Mouse (Mus musculus): ENCODE results near the gene Hmgb1.
A peak's percentile ranks its signal among the peaks of the same experiment; 100 is the strongest.
"Not testable (repeated sequence)": the region's sequence is repeated elsewhere in the genome, so short reads cannot be mapped to it uniquely, and the experiment has no call there.

Gene Hmgb1

GRCm38 (mm10) chr5:149143766-149144375 lies 40.4 kb downstream of the Hmgb1 start:
- no peak for DNase-seq

DNA sequence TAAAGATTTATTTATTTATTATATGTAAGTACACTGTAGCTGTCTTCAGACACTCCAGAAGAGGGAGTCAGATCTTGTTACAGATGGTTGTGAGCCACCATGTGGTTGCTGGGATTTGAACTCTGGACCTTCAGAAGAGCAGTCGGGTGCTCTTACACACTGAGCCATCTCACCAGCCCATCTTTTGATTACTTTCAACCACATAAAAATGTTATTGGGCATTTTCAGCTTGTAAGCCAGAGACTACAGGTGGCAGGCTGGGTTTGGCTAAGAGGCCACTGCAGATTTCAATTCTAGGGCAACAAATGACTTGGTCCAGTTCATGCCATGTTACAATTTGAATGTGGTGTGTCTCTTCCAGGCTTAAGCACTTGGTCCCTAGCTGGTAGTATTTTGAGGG lies 43.1 kb downstream of the Hmgb1 start:
- DNase-seq, result not testable (repeated sequence)

- no peak for DNase-seq
Observed at GRCm38 (mm10) chr5:149140336-149140735, 44.0 kb downstream of the Hmgb1 start.

- not testable (repeated sequence) for DNase-seq
Observed at GRCm38 (mm10) chr5:149138087-149138486, 46.2 kb downstream of the Hmgb1 start.

GRCm38 (mm10) chr5:149137447-149137846 lies 46.8 kb downstream of the Hmgb1 start:
- no peak for DNase-seq

GRCm38 (mm10) chr5:149136933-149137365 lies 47.3 kb downstream of the Hmgb1 start:
- peak; percentile 37 to 69 for DNase-seq

DNA sequence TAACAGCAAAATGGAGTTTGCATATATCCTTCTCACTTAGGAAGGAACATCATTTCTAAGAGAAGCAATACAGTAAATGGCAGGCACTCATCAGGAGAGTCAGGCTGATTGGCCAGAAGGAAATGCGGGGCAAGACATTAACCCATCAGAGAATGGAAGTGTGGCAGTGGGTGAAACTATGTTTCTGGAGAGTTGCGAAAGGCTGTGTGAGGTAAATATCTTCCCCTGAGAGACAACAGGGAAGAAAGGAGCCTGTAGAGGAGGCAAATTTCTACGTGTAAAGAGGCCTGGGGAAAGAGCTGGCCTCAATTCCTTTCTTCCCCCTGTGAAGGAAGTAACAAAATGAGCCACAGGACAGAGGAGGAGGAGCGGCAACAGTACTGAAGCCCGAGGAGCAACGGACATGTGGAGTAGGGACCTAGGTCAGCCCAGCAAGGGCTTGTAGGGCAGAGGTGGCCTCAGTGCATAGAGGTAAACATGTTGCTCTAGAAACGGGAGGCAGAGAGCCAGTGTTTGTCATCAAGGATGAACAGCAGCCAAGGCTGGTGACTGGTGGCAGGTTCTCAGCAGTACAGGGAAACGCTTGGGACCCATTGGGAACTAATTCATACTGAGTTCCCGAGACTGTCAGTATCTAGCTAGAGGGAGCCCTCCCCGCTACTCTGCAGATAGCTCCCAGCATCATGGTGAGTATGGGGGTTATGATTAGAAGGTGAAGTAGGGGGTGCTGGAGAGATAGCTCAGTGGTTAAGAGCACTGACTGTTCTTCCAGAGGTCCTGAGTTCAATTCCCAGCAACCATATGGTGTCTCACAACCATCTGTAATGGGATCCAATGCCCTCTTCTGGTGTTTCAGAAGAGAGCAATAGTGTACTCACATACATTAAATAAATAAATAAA lies 48.6 kb downstream of the Hmgb1 start:
- DNase-seq, result no peak

DNA sequence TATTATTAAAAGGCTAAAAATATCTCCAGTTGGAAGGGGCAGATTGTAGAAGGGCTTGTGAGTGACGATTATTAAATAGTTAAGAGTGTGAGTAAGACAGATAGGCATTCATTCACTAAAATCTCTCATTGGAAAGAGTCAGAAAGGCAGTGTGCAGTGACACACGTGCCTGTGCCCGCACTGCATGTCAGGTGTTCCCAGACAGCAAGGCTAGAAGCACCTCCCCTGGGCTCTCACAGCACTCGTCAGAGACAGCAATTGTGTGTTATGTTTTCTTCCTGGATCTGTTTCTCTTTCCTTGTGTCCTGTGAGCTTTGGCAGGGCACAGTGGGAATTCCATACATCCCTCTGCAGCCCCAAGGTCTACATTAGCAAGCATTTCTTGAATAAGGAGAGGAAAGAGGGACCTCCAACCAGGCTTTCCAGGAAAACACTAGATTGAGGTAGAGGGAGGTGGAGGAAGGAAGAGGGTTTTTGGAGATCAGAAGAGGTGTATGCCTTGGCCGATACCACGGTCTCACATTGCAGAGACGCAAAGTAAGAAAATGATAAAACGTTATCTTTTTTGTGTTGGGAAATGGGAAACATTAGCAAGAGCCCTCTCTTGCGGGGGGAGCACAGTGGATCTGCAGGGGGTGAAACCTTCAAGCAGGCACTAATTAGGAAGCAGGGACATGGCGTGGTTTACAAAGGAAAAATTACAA lies 49.4 kb downstream of the Hmgb1 start:
- peak; percentile 61 to 70 for DNase-seq

DNA sequence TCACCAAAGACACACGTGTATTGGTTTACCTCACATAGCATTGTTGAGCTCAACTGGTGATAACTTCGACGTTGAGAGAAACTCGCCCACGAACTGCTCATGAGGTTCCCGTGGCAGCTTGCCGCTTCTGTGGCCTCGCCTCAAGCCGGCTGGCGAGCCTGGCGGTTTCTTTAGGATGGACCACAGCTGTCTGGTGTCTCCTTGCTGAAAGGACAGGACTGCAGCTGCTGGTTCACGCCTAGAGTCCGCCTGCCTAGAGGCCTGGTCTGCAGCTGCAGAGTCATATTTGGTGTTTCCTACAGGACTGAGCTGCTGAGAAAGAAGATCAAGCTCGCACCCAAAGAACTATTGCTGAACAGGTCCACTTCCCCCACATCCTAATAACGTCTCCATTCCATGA lies 55.8 kb downstream of the Hmgb1 start:
- no peak for DNase-seq

- DNase-seq, result no peak
Observed at GRCm38 (mm10) chr5:149123795-149124194, 60.5 kb downstream of the Hmgb1 start.

DNA sequence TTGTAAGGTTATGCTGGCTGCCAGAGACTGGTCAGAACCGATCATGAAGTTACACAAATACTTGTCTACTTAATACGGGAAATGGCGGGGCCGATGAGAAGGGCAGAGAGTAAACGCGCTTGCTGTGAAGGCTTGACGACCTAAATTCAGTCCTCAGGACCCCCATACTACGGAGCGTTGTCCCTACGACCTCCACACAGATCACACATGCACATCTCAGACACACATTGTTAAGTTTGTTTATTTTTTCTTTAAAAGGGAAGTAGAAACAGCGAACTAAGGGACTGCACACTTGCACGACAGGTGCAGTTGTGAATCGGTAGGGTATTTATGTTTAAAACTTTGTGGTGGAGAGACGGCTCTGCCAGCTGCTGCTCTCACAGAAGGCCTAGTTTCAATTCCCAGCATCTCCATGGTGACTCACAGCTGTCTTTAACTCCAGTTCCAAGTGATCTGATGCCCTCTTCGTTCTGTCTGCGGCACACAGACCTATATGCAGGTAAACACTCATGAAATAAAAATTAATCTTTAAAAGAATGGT lies 64.9 kb downstream of the Hmgb1 start:
- DNase-seq, result peak in 1 of 2 experiments; percentile 38

DNA sequence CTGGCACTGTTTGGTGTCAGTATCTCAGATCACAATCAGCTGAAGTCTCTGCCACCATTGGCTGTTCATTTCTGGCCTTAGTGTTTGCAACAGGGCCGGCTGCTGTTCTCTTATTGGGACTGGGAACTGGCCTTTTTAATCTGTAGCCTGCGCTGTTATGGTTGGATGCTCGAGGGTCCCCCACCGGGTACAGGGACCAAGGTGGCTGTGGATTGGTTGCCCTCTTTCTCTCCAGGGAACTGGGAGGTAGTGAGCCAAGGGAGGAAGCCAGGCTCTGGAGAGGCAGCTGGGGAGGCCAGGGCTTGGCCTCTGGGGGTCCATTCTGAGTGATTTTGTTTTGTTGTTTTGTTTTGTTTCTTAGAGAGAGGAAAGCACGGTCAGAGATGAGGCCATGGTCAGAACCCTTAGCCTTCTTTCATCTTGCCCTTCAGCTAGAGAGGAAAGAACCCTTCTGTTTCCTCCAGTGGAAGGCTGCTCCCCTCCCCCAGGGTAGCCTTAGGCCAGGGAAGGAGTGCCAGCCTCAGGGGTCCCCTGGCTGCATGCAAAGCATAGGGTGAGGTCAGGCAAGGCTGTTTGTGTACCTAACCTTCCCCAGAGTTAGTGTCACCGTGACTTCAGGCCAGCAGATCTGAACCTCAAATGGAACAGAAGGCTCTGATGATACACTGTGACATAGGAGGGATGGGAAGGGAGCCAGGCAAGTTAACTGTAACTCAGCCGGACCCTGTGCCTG lies 66.3 kb downstream of the Hmgb1 start:
- no peak for DNase-seq

DNA sequence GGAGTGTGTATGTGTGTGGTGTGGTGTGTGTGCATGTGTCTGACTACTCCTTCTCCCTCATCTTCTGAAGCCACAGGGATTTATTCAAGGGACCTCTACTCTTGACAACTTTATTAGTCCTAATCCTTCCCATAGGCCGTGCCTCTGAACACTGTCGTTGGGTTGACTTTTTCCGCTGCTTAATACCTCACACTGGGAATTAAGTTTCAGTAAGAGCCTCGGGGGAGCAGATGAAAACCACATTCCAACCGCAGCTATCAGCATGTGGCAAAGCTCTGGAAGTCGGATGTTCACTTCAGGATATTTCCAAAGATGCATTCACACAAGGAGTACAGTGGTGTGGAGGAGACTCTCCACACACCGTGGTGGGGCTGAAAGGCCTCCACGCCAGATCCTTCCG lies 69.7 kb downstream of the Hmgb1 start:
- no peak for DNase-seq

- no peak for DNase-seq
Observed at GRCm38 (mm10) chr5:149114034-149114433, 70.3 kb downstream of the Hmgb1 start.

DNA sequence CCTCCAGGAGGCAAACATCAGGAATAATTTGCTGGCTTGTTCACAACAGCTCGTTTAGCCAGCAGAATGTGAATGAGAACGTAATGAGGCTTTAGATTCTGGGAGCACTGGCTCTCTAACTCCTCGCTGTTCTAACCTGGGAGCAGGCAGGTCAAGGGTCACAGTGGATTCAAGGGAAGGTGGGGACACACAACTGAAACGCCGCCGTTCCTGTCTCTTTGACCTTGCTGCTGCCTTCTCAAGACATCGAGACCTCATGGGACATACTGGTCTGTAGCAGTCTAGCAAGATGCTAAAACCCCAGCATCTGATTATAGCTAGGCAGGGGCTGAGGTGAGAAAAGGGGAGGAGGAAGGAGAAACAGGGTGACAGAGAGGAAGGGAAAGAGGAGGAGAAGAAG lies 70.8 kb downstream of the Hmgb1 start:
- DNase-seq, result no peak

DNA sequence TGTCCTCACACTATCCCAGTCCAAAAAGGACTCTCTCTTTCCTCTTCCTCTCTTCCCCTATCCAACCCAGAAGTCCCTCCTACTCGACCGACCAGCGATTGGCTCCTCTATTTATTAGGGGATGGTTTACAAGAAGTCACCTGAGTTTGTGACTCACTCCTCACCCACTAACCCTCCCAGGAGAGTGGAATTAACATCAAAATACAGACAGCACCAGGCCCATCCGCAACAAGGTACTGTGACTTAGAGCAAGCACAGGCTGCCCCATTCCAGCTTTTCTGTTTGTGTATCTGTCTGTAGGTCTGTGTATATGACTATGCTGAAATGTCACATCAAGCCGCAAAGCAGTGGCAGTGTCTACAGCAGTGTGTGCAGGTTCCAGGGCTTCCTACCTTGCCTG lies 71.7 kb downstream of the Hmgb1 start:
- no peak for DNase-seq

GRCm38 (mm10) chr5:149109220-149109619 lies 75.1 kb downstream of the Hmgb1 start:
- no peak for DNase-seq

GRCm38 (mm10) chr5:149108178-149108577 lies 76.1 kb downstream of the Hmgb1 start:
- DNase-seq, result no peak

GRCm38 (mm10) chr5:149107566-149107965 lies 76.7 kb downstream of the Hmgb1 start:
- DNase-seq, result no peak

GRCm38 (mm10) chr5:149104096-149104725 lies 80.1 kb downstream of the Hmgb1 start:
- DNase-seq, result no peak

DNA sequence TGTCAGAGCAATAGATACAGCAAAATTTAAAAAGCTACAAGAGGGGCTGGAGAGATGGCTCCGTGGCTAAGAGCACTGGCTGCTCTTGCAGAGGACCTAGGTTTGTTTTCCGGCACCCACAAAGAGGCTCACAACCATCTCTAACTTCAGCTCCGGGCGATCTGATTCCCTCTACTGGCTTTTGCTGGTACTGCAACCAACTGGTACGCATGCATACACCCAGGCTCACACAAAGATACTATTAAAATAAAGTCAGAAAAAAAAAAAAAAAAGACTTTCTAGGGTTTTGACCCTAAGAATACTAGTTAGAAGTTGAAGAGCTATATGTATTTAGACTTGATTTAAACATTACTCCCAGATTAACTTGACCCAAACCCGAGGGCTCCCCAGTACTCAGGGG lies 82.4 kb downstream of the Hmgb1 start:
- no peak for DNase-seq

DNA sequence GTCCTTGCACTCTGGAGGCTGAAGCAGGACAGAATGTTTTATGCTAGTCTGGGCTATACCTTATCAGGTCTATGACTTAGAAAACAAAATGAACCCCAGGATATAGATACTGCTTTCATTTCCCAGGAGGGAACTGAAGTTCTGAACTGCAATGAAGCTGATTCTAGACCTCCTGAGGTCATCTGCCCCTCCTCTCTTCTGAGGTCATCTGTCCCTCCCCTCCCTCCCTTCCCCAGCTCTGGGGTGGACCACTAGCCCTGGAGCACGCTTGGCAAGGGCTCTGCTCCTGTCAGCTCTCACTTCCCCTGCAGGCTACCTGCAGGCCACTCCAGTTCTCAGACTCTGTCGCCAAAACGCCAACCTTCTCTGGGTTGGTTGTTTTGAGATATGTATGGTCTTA lies 84.2 kb downstream of the Hmgb1 start:
- DNase-seq, result no peak

Measured in thymus, adult 18-20 months (tissue).